Mouse (Mus musculus) left cerebral cortex, adult 18-20 months (tissue): ENCODE data around the gene Zfand2b. TPM values are rescaled to one million over a fixed set of nuclear protein-coding genes. Genes with fewer than 3 reads are reported as not detected.

Source experiments
- DNase-seq, 2 experiments: peaks; one replicate each; pipeline ENCODE4 v3.0.0; 2021 to 2022; ENCODE audit warnings: low spot score in 2 of 2, mixed read lengths in 1 of 2
- microRNA-seq, 2 experiments: library from miRNA; unstranded; fragments of <30 nt; microRNA quantifications; one replicate each; pipeline ENCODE4 v1.2.0; 2021
- total RNA-seq, 2 experiments: library from RNA; stranded (reverse); gene quantifications; 2 replicates each; pipeline ENCODE4 v1.2.3; 2021

Gene Zfand2b
- total RNA-seq, 2 experiments from 2014 or later, result 26.3 to 29.1 TPM

DNA sequence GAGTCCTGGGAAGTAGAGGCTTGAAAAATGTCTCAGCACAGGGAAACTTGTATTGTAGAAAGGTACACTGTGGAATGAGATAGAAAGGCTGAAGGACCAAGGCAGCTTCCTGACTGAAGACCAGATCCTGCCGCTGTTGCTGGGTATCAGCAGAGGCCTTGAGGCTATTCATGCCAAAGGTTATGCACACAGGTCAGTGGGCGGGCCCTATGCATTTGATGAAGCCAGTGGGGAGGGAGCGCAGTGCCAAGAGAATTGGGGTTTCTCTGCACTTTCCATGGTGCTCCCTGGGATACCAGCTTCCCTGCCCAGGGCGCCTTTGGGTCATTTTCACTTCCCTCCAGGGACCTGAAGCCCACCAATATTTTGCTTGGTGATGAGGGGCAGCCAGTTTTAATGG, 44.1 kb downstream of the Zfand2b start:
- no peak for DNase-seq

DNA sequence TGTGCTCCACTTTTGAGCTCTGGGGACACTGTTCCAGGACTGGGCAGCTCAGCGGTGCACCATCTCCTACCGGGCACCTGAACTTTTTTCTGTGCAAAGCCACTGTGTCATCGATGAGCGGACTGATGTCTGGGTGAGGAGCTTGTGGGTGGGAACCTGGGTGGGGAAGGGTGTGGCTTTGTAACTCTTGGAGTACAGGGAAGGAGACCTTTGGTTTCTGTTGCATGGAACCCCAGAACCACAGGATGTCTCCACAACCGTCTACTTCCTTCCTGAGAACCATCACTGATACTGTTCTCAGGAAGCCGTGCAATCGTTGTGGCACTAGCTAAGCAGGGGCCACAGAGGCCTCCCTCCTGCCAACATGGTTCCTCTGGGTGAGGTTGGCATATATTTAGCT, 44.6 kb downstream of the Zfand2b start:
- DNase-seq, result no peak

DNA sequence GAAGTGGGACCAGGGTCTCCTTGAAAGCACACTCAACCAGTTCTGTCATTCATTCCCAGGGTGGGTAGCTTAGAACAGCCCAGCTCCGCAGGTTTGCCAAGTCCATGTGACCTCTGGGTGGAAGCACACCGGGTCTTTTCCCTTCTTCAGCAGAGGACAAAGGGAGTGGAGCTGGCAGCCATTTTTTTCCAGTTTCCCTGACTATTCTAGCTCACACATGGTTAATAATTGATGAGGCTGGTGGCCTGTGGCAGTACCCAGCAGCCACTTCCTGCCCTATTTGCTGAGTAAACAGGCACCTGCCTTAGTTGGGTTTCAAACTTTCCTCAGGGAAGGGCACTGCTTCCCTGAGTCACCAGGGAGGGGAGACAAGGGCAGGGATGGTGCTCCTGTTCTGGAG, 46.0 kb downstream of the Zfand2b start:
- DNase-seq, result no peak

DNA sequence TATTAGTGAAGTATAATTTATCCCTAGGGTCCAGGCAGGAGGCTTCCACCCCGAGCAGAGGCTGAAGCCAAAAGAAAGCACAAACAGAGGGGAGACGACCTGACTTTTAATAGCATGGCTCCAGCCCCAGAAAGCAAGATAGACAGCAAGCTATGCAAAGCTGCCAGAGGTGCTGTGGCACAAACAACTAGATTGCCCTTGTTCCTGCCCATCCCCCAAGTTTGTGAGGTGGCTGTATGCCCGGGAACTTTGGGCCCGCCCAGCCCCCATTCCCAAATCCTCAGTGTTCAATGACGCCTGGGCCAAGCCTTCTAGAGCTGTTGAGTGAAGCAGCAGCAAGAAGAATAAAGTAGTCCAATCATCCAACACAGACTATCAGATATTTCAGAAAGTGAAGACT, 46.4 kb downstream of the Zfand2b start:
- peak in 1 of 2 experiments; percentile 54 for DNase-seq

DNA sequence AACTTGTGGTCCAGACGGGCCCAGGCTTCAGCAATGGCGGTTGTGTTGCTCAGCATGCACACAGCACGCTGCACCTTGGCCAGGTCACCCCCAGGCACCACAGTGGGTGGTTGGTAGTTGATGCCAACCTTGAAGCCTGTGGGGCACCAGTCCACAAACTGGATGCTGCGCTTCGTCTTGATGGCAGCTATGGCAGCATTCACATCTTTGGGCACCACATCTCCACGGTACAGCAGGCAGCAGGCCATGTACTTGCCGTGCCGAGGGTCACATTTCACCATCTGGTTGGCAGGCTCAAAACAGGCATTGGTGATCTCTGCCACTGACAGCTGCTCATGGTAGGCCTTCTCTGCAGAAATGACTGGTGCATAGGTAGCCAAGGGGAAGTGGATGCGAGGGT, 47.3 kb downstream of the Zfand2b start:
- no peak for DNase-seq

DNA sequence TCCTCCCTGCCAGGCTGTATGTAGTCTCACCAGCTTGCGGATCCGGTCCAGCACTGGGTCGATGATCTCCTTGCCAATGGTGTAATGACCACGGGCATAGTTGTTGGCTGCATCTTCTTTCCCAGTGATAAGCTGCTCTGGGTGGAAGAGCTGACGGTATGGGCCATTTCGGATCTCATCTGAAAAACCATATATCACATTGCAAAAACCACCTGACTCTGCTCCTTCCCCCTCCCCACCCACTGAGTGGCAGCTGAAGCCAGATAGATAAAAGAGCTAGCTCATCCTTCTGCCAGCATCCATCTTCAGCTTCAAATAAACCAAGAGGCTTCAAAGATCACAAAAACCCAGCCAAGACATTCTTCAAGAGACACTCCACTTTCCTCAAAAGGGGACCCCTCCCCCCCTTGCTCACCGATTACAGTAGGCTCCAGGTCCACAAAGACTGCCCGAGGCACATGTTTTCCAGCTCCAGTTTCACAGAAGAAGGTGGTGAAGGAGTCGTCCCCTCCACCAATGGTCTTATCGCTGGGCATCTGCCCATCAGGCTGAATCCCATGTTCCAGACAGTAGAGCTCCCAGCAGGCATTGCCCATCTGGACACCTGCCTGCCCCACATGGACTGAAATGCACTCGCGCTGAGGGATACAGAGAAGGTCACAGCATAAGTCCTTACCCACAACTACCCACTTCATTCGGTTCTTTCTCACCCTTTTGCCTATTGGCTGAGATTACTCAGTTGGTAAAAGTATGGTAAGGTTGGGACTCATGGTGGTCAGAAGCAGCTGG, 48.5 kb downstream of the Zfand2b start:
- DNase-seq, result no peak

DNA sequence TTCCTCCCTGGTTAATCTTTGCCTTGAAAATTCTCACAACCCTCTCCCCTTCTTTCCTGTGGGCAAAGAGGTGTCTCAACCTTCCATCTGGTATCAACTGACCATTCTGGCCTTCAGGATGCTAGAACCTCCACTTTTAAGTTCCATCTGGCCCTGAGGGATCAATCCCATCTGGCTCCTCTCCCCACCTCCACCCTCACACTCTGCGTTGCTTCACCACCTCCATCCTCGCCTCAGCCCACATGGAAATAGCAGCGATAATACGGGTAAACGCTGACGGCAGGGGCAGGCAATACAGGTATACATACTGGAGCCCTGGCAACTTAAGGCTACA, 49.4 kb downstream of the Zfand2b start:
- peak in 1 of 2 experiments; percentile 44 for DNase-seq

DNA sequence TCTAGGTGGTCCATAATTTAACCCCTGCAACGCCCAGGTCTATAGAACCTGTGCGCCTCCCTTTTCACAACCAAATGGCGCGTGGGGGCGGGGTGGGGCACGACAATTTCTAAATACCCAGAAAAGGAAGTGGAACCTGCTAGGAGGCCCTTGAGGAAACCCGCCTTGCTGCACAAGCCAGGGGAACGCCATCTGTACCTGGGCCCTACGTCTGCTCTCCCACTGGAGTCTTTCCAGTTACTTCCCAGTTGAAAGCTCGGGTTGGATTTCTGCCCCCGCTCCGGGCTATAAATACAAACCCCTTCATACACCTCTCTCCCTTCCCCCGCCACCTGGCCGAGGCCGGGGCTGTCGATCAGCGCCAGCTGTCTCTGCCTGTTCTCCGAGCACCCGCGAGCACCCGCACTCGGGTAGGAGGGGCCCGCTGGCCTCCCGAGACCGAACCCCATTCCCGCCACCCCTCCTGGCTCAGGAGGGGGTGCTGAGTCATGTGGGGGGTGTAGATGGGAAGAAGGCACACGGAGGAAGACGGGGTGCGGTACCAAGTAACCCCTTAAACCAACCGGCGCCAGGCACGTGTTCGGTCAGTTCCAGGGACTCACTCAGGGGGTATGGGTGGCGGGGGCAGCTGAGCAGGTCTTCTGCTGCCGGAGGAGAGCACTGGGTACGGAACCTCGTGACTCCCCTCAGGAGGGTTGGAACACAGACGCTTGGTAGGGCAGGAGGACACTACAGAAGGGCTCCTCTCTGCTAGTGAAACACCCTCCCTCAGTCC, 50.0 kb downstream of the Zfand2b start:
- DNase-seq, result peak; percentile 61 to 74

DNA sequence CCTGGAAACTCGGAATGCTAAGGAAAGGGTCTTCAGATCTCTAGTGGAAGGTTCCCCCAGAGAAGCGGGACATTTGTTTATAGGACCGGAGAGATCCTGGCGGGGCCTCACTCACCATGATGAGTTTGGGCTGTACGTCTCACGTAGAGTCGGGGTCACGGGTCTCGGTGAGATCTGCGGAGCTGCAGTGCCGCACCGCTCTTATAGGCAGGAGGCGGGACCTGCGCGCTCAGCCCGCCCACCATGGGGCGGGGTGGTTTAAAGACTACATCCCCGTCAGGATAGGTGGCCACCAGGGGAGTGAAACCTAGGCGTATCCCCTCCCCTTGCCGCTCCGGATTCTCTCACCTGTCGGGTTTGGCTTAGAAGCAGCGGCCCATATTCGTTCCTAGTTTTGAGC, 50.6 kb downstream of the Zfand2b start:
- peak; percentile 92 to 95 for DNase-seq

DNA sequence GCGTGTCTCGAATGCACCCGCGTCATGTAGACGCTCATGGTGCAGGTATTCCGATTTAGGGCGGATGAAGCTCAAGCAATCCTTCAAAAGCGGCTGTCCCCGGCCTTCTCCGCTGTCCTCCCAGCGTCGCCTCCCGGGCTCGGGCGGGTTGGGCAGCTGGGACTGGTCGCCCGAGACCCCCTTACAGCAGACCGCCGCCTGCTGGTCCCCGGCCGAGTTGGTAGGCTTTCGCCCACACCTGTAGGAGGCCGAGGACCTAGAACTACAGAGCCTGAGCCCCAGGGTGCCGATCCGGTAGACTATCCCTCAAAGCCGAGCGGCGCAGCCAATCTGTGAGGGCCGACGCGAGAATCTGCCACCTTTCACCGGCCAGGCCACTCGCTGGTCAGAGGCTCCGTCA, 51.1 kb downstream of the Zfand2b start, which contains the start of gene Tuba4a:
TSS of gene Tuba4a (minus strand) at position 335 of the 400 bp plus-strand sequence.
- DNase-seq, result no peak

Small RNA genes lying within 50 kb of the gene (microRNA-seq; reads per million reads assigned to microRNA genes)
- gene Gm27943, result 0 reads per million in 2 experiments

Other genes with a start within 250 kb of the Zfand2b start
- gene Cfap65, start 233.0 kb upstream of the Zfand2b start, total RNA-seq, result 1 to 10 TPM; 2.8 to 3.0 TPM
- under 1 TPM; 0.30 to 0.72 TPM for gene Ihh, start 217.0 kb upstream of the Zfand2b start, total RNA-seq
- 1 to 10 TPM; 1.8 to 2.4 TPM for gene Nhej1, start 43.4 kb upstream of the Zfand2b start, total RNA-seq
- 1 to 10 TPM; 2.0 to 3.9 TPM for gene Slc23a3, start 34.8 kb upstream of the Zfand2b start, total RNA-seq
- 10 to 100 TPM; 31.1 to 35.2 TPM for gene Cnppd1, start 25.9 kb upstream of the Zfand2b start, total RNA-seq
- 100 to 1,000 TPM; 210 to 215 TPM for gene Retreg2, start 25.9 kb upstream of the Zfand2b start, total RNA-seq
- gene Abcb6, start 11.7 kb downstream of the Zfand2b start, total RNA-seq, result 10 to 100 TPM; 20.4 to 22.2 TPM
- 10 to 100 TPM; 24.4 to 27.0 TPM for gene Ankzf1, start 23.5 kb downstream of the Zfand2b start, total RNA-seq
- 100 to 1,000 TPM; 124 to 125 TPM for gene Atg9a, start 23.6 kb downstream of the Zfand2b start, total RNA-seq
- gene Glb1l, start 42.2 kb downstream of the Zfand2b start, total RNA-seq, result 10 to 100 TPM; 10.8 to 12.2 TPM
- 10 to 100 TPM; 86.2 to 89.3 TPM for gene Stk16, start 42.2 kb downstream of the Zfand2b start, total RNA-seq
- gene Tuba4a, start 51.2 kb downstream of the Zfand2b start, total RNA-seq, result 100 to 1,000 TPM; 630 to 703 TPM
- gene A630095N17Rik, start 63.5 kb downstream of the Zfand2b start, total RNA-seq, result not detected
- 100 to 1,000 TPM; 107 to 116 TPM for gene Dnajb2, start 67.8 kb downstream of the Zfand2b start, total RNA-seq
- gene Ptprn, start 95.9 kb downstream of the Zfand2b start, total RNA-seq, result 100 to 1,000 TPM; 480 to 486 TPM
- 100 to 1,000 TPM; 169 to 185 TPM for gene Resp18, start 109.8 kb downstream of the Zfand2b start, total RNA-seq
- gene Dnpep, start 149.3 kb downstream of the Zfand2b start, total RNA-seq, result 10 to 100 TPM; 56.5 to 57.4 TPM
- gene Des, start 191.7 kb downstream of the Zfand2b start, total RNA-seq, result under 1 TPM; 0.88 to 0.91 TPM
- gene Speg, start 206.7 kb downstream of the Zfand2b start, total RNA-seq, result 100 to 1,000 TPM; 181 to 191 TPM